Mouse (Mus musculus): ENCODE measurements at regions not wholly inside any gene's neighbourhood (a gene's known extent, or its start where the extent isn't known, plus 50 kb on each side); places are given as distances from the start of the nearest gene placed in this dataset.

GRCm38 (mm10) chr16:21364885-21365284 is 58.0 kb upstream of the Vps8 start:
- TF ChIP-seq CTCF (IDR thresholded peaks at IDR 0.05; ENCODE audit: control insufficient read depth, insufficient read depth, insufficient read length), result no peak
- no peak for TF ChIP-seq MYOG (IDR thresholded peaks at IDR 0.05; ENCODE audit: control insufficient read depth, extremely low read depth, insufficient read length)
- no peak for TF ChIP-seq MYOD1 (IDR thresholded peaks at IDR 0.05; ENCODE audit: control insufficient read depth, insufficient read length, low read depth)
- no peak for TF ChIP-seq MAX (IDR thresholded peaks at IDR 0.05)
- no peak for TF ChIP-seq USF1 (IDR thresholded peaks at IDR 0.05; ENCODE audit: low read depth)

Measured in C2C12 (cell line).